Mouse (Mus musculus) forelimb bud, embryonic 11.5 days (tissue): Measurements from ENCODE around the gene Nrip2.

Source experiments
- DNase-seq: peaks from one replicate; pipeline ENCODE4 v3.0.0-alpha.2; 2012; ENCODE audit warnings: low read depth, low spot score

The Nrip2 gene

GRCm38 (mm10) chr6:128437288-128437687, 38.2 kb downstream of the Nrip2 start:
- no peak for DNase-seq

GRCm38 (mm10) chr6:128437731-128438316, 38.7 kb downstream of the Nrip2 start:
- DNase-seq, result peak; percentile 66

- peak; percentile 91 for DNase-seq
These were observed 39.3 kb downstream of the Nrip2 start, which contains the start of gene Fkbp4 for GRCm38 (mm10) chr6:128438317-128438870. Gene Fkbp4 (minus strand): TSS chr6:128438677.

GRCm38 (mm10) chr6:128438871-128439341, 39.8 kb downstream of the Nrip2 start:
- DNase-seq, result no peak

- DNase-seq, result no peak
These were observed 41.1 kb downstream of the Nrip2 start for GRCm38 (mm10) chr6:128440238-128440637.

GRCm38 (mm10) chr6:128445761-128446535, 46.9 kb downstream of the Nrip2 start:
- peak; percentile 53 for DNase-seq

- no peak for DNase-seq
These were observed 48.0 kb downstream of the Nrip2 start for GRCm38 (mm10) chr6:128447063-128447462.

- no peak for DNase-seq
These were observed 56.9 kb downstream of the Nrip2 start for GRCm38 (mm10) chr6:128455835-128456605.

GRCm38 (mm10) chr6:128457186-128457585, 58.1 kb downstream of the Nrip2 start:
- no peak for DNase-seq

GRCm38 (mm10) chr6:128460321-128460720, 61.2 kb downstream of the Nrip2 start:
- DNase-seq, result no peak

GRCm38 (mm10) chr6:128460729-128461503, 61.8 kb downstream of the Nrip2 start:
- no peak for DNase-seq

- DNase-seq, result no peak
These were observed 62.5 kb downstream of the Nrip2 start for GRCm38 (mm10) chr6:128461606-128462005.

- no peak for DNase-seq
These were observed 65.9 kb downstream of the Nrip2 start for GRCm38 (mm10) chr6:128464996-128465395.
